Mouse (Mus musculus) c-Kit-positive CD71-positive TER-119-positive erythroid progenitor cells, embryonic 14.5 days (primary cell): ENCODE data around the gene Arhgap31.

Experiments
- DNase-seq: peaks from one replicate; pipeline ENCODE4 v3.0.0-alpha.2; 2013; ENCODE audit warnings: low spot score

Gene Arhgap31

DNA sequence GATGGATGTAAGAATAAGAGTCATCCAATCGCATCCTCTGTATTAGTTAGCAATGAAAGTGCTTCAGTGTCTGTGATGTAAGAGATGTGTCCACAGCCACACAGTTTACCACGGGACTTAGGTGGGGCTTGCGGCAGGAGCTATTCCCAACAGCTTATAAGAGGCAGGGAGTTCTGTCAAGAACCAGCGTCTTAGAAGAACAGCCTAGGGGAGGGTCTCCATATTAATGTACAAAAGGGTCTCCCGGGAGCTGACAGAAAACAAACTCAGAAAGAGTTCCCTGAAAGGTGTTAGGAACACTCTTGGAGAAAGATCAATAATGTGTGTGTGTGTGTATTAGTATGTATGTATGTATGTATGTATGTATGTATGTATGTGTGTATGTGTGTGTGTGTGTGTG is 60.4 kb downstream of the Arhgap31 start:
- DNase-seq, result no peak

GRCm38 (mm10) chr16:38651721-38652231 is 61.3 kb downstream of the Arhgap31 start:
- DNase-seq, result no peak

DNA sequence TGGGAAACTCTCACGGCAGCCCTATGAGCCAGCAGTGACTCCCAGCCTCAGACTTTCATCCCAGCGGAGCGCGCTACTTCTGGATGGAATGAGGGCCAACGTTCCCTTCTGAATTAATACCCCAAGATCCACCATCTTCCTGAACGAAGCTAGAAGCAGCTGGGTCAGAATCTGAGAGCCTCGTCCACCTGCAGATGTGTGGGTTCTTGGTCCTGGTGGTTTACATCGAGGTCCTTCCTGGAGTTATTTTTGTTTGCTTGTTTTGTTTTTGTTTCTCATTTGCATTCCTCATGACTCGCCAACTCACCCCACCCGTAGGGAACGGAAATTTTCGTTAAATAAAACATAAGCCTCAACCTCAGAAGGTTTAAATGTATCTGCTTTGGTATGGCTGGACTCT is 61.8 kb downstream of the Arhgap31 start:
- no peak for DNase-seq

- no peak for DNase-seq
Measured at GRCm38 (mm10) chr16:38649431-38649827, 63.6 kb downstream of the Arhgap31 start.

DNA sequence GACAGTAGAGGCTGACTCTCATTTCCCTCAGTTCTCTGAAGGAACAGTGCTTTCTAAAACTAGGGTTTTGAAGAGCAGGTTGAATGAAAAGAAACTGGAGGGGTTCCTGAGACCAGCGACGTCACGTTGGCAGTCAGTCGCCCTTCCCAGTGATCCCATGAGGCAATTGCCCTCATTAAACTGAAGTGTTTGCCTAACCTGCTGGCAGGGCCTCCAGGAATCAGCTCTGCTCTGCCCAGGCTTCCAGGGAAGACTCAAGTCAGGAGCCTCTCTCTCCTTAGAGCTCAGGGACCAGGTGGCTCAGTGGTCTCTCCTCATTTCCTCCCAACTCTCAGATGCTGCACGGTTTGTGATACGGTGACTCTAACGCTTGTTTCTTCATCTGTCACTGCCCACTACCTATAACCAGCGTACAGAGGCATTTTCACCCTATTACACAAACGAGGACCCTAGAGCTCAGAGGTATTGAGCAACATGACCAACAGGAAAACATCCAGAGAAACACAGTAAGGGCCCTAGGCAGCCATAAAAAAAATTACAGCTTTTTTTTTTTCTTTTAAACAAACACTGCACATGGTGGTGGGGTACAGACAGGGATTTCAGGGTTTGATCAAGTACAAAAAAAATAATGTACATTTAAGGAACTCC is 64.2 kb downstream of the Arhgap31 start:
- no peak for DNase-seq

- DNase-seq, result no peak
Measured at GRCm38 (mm10) chr16:38648155-38648554, 64.9 kb downstream of the Arhgap31 start.

DNA sequence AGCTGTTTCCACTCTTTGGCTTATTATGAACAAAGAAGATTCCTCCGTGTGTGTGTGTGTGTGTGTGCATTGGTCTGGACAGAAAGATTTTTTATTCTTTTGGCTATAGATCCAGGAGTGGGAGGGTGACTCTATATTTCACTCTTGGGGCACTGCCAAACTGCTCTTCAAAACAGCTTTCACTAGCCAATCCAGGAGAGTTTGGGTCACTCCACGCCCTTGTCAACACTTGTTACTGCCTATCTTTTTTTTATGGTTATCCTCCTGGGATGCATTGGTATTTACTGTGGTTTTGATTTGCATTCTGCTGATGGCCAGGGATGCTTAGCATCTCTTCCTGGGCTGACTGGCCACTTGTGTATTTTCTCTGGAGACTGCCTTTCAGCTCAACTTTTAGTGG is 68.6 kb downstream of the Arhgap31 start:
- DNase-seq, result no peak

GRCm38 (mm10) chr16:38637085-38637484 is 76.0 kb downstream of the Arhgap31 start:
- DNase-seq, result no peak

DNA sequence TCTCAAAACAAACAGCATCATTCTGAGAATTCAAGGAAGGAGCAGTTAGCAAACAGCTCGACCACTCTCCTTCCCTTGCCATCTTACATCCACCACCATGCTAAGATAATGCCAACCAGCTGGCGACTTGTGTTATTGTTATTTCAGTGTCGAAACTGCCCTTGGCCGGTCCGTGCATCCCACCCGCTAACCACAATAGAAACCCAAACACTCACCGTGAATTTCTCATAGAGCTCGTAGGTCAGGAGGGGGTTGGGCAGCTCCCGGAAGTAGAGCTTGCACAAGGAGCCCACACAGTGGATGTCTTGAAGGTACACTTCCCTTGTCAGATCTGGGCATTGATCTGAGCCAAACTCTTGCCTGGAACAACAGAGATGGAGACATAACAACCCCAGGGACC is 76.4 kb downstream of the Arhgap31 start:
- no peak for DNase-seq

- DNase-seq, result no peak
Measured at GRCm38 (mm10) chr16:38635833-38636390, 77.2 kb downstream of the Arhgap31 start.

GRCm38 (mm10) chr16:38632147-38632546 is 80.9 kb downstream of the Arhgap31 start:
- DNase-seq, result peak; percentile 16

GRCm38 (mm10) chr16:38625811-38626369 is 87.2 kb downstream of the Arhgap31 start:
- DNase-seq, result no peak

DNA sequence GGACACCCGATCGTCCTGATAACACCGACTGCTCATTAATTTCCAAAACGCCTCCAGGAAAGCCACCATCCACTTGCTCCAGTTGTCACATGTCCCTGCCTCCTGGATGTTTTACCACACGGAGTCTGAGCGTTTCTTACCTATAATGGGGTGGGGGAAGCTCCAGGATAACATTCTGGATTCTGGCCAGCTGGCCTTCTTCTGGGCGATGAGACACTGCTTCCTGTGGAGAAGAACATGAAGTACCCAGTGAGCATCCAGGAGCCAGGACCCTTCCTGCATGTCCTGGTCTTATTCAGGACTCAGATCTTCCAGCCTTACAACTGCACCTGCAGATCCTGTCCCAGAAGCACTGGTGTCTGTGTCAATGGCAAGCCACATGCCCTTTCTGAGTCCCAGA is 87.7 kb downstream of the Arhgap31 start:
- no peak for DNase-seq

DNA sequence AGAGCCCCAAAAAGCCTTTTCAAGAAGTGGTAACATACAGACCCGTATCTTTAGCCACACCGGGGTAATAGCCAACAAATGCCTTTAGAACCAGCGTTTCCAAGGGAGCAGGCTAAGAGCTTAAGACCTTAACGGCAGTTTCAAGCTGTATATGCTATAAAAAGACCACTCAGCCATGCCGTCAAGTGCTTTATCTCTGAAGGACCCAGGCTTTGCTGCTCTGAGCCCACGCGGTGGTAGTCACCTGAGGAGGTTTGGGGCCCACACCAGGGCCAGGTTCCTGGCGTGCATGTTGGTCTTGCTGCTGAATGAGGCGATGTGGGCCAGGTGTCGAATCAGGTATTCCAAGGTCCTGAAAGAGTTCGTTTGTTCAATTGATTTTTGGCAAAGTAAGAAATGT is 88.8 kb downstream of the Arhgap31 start:
- DNase-seq, result no peak

DNA sequence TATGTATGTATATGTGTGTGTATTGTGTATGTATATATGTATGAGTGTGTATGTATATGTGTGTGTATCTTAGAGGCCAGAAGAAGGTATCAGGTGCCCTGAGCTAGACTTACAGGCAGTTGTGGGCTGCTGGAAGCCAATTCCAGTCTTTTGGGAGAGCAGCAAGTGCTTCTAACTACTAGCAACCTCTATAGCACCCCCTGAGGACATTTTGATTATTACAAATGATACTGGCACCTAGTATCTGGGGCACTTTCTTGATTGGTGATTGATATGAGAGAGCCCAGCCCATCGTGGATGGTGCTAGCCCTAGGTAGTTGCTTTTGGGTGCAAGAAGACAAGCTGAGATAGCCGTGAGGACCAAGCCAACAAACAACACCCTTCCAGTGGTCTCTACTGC is 90.8 kb downstream of the Arhgap31 start:
- DNase-seq, result peak; percentile 7

DNA sequence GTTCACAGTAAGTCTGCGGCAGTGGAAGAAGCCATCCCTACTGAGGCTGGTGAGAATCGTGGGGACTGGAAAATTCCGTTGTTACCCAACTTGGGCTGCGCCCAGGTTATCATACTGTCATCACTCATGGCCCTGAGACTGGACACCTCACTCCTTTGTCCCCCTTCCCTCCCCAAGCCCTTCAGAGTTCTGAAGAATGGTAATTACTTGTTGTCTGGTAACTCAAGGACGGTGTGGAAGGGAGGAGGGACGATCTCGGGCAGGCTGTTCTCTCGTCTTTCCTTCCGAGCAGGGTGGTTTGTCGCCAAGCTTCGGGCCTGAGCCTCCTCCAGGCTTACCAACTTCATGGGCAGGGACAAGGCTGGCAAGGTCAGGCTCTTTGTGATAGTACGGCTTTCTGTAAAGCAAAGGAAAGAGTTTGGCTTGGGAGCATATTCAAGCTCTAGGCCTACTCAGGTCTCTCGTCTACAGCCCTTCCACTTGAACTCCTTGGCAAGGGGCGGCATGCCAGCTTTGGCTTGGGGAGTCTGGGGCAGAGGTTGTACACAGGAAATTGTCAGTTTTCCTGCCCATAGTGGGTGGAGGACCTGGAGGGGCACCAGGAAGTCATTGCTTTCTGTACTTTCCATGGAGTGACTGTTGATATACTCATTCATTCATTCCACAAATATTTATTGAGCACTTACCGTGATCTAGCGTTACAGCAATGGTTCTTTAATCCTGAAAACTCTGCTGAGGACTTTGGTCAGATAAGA is 92.2 kb downstream of the Arhgap31 start:
- DNase-seq, result no peak

DNA sequence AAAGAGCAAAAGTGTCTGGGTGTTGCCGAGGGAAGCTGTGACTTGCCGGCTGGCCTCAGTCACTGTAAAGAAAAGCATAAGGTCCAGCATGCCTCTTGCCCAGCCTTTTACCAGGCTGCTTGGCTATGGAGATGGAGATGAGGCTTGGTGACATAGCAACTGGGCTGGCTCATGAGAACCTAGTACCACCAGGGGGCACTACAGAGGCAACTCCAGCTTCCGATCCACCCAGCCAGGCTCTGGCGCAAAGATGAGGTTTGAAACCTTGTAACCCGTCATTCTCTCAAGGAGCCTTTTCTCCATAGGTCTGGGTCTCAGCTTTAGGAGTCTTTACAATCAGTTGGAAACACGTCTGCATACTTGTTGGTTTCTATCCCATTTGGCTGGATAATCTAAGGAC is 94.0 kb downstream of the Arhgap31 start:
- DNase-seq, result peak; percentile 51

DNA sequence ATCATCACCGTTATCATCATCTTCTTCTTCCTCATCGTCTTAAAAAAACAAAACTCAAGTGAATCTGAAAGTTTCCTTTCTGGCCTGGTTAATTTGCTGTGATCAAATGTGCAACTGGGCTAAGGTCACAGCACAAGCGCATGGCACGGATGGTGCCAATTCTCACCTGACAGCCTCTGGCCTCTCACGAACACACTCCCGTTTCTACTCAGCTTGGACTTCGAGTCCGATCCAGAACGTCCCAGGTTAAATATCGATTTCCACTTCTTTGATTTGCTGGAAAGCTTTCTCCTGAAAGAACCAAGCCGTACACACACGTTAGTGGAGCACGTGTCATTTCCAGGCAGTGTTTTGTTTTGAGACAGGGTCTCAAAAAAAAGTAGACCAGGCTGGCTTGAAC is 95.1 kb downstream of the Arhgap31 start:
- no peak for DNase-seq

GRCm38 (mm10) chr16:38613646-38614045 is 99.4 kb downstream of the Arhgap31 start:
- no peak for DNase-seq

DNA sequence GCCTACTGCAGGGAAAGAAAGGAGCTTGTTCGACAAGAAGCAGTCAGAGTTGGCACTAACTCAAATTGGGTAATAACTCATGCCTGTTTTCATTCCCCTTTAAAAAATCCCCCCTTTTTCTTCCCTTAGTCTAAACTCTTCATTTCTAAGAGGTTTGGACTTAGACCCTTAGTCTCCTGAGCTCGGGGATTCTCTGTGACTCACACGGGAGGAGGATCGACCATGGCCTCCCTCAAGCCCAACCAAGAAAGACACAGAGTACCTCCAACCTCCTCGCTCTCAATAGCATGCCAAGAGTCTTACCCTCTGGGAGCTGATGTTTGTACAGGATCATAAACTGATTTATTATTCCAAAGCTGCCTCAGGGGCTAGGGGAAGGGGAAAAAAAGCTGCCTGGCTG is 100.4 kb downstream of the Arhgap31 start:
- no peak for DNase-seq

DNA sequence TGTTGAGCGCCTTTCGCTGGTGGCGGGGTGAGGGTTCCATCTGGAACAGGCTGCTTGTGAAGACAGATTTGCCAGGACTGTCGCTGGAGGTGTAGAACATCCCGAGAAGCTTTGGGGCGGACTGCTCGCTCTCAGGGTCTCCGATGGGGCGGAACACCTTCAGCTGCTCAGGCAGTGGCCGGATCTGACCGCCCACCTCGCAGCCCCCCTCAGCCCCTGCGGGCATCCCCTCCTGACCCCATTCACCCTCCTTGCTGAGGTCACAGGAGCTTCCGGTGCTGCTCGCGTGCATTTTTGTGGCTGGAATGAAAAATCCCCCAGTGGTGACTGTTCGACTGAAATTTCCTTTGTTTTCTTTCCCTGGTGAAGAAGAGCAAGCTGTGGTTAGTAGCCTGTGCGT is 104.0 kb downstream of the Arhgap31 start:
- DNase-seq, result no peak

DNA sequence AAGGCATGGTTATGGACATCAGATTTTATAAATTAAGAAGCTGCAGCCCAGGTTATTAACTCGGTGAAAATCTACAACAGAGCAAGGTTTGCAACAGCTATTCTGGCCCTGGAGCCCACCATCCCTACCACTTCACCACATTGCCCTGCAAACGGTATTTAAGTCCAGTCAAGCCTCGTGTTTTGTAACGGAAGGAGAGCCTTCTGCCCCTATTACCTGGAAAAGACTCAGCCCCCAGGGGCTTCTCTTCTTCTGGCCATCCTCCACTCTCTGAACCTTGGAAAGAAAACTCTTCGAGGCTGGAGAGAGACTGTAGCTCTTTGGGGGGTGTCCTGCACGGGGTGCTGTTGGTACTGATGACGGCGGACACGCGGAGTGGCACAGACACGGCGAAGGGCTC is 104.4 kb downstream of the Arhgap31 start:
- DNase-seq, result no peak

DNA sequence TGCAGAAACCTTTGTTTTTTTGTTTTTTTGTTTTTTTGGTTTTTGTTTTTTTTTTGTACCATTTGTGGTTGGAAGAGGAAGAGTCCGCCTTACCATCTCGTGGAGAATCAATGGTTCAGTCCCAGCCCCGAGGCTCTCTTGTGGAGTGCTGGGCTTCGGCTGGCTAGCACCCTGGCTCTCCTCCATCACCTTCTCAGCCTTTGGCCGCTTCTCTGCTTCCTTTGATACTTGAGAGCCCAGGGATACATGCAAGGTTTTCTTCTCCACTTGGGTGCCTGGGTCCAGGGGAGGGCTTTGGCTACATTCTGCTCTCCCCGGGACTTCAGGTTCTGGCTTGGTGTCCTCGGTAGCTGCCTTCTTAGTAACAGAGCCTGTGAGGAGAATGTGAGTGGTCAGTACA is 106.6 kb downstream of the Arhgap31 start:
- DNase-seq, result no peak
